Mouse (Mus musculus): ENCODE data around the gene Lrrk1.

DNA sequence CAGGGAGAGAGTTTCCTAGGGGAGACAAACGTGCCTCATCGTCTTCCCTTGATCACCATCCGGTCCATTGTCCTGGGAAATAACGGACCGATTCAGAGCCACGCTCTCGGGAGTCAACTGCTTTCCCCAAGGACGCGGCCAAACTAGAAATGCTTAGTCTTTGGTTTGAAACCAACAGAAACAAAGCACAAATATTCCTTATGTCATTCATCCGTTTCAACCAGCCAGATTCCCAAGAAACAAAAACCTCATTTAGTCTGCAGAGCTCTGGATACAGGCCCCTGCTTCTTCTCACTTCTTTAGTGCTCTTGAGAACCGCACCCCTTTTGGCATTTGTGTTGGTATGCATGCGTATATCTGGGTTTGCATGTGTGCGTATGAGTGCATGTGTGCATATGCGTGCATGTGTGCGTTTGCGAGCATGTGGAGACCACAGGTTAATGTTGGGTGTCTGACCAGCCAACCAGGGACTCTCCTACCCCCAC, 82.4 kb downstream of the Lrrk1 start:
- TF ChIP-seq CTCF (IDR thresholded peaks at IDR 0.05; ENCODE audit: control insufficient read depth, insufficient read depth, insufficient read length) (no peak), CEBPB (IDR thresholded peaks at IDR 0.05; ENCODE audit: low read depth) (no peak)

Measured in C2C12 (cell line).